Mouse (Mus musculus) liver, embryonic 15.5 days (tissue): Measurements from ENCODE around the gene Olfr157. TPM values are rescaled to one million over a fixed set of nuclear protein-coding genes. Genes with fewer than 3 reads are reported as not detected.

Experiments
- ATAC-seq: fragments of 200-750 bp; cut with Nextera tagmentation; 2 replicates; pipeline ENCODE4 v1.8.0; 2017; ENCODE audit warnings: moderate number of reproducible peaks, mild to moderate bottlenecking, moderate library complexity; ENCODE audit not compliant: insufficient read depth
- H3K27ac ChIP-seq: fragments of 300-500 bp; sonication (generic); replicated peaks from 2 replicates; pipeline ENCODE4 v1.5.1; 2015; ENCODE audit warnings: mild to moderate bottlenecking, inconsistent platforms
- H3K27me3 ChIP-seq: fragments of 300-500 bp; sonication (generic); 2 replicates; pipeline ENCODE4 v1.6.1; 2015; ENCODE audit warnings: mild to moderate bottlenecking, inconsistent platforms
- H3K36me3 ChIP-seq: fragments of 300-500 bp; sonication (generic); replicated peaks from 2 replicates; pipeline ENCODE4 v1.6.1; 2015; ENCODE audit warnings: moderate library complexity, mild to moderate bottlenecking, inconsistent platforms
- H3K4me1 ChIP-seq: fragments of 300-500 bp; sonication (generic); replicated peaks from 2 replicates; pipeline ENCODE4 v1.6.1; 2015; ENCODE audit warnings: inconsistent platforms
- H3K4me2 ChIP-seq: fragments of 300-500 bp; sonication (generic); 2 replicates; pipeline ENCODE4 v1.6.1; 2015; ENCODE audit warnings: moderate library complexity, mild to moderate bottlenecking, inconsistent platforms
- H3K4me3 ChIP-seq: fragments of 300-500 bp; sonication (generic); replicated peaks from 2 replicates; pipeline ENCODE4 v1.5.1; 2015; ENCODE audit warnings: mild to moderate bottlenecking, inconsistent platforms
- H3K9ac ChIP-seq: fragments of 300-500 bp; sonication (generic); 2 replicates; pipeline ENCODE4 v1.6.1; 2015; ENCODE audit warnings: moderate library complexity, mild to moderate bottlenecking, inconsistent platforms
- H3K9me3 ChIP-seq: fragments of 300-500 bp; sonication (generic); replicated peaks from 2 replicates; pipeline ENCODE4 v1.6.1; 2016; ENCODE audit warnings: inconsistent platforms
- WGBS: fragments of 180-500 bp; shearing (Covaris S2); methylation state at CpG from one replicate; pipeline ENCODE4 v1.1.7; 2015; ENCODE audit warnings: mixed read lengths; ENCODE audit not compliant: insufficient replicate concordance; 5-methylcytosine and 5-hydroxymethylcytosine counted together
- polyA plus RNA-seq: library from polyadenylated mRNA; unstranded; fragments of >200 nt; fragmentation: Nextera tagmentation; extraction: Ambion mirVana; gene quantifications from 2 replicates; pipeline ENCODE4 v1.2.1, GENCODE M21; 2015

The Olfr157 gene
- polyA plus RNA-seq, 1 experiment from 2014 or later, result not detected

DNA sequence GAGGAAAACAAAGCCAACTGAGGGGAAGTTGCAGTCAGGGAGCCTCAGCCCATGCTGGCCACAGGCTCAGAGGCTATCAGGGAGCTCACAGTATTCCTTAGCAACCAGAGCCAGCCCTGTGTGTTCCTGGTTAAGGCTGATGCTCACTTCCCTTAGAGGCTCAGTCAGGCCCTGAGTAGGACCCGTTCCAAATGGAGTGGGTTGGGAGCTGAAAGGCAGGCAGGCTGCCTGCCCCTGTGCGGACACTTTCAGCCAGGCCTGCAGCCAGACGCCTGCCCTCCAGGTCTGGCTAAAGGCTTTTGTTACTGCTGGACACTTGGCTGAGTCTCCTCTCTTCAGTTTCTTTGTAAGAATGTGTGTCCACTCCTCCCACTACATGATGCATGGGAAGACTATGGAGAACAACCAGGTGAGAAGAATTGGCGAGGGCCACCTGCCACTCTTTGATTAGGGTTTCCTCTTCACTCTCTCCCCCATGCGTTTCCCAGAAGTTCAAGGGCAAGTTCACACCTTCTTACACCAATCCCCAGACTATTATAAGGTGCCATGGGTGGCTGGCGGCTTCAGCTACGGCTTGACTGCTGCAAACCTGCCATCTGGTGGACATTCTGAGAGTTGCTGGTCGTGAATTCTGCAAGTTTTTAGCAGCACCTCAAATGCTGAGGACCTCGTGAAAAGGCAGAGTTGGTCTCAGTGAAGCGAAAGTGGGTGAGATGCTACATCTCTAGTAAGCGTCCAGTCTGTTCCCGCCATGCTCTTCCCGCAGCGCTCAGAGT lies 20.9 kb upstream of the Olfr157 start:
- H3K27ac ChIP-seq, result no peak overlapping the region
- no peak overlapping the region for H3K9ac ChIP-seq
- no peaks in the 10 kb centered on the region for H3K9me3 ChIP-seq
- H3K4me1 ChIP-seq, result no peaks in the 10 kb centered on the region
- H3K27me3 ChIP-seq, result 0 out of 2 replicates have a peak, but pooled peaks cover 3% of the 10 kb centered on the region
- 10% methylated on average over 14 of the region's 14 CpGs for WGBS
- no peak overlapping the region for H3K4me2 ChIP-seq
- no peak overlapping the region for H3K4me3 ChIP-seq
- no peaks in the 10 kb centered on the region for H3K36me3 ChIP-seq
- no peak for ATAC-seq

DNA sequence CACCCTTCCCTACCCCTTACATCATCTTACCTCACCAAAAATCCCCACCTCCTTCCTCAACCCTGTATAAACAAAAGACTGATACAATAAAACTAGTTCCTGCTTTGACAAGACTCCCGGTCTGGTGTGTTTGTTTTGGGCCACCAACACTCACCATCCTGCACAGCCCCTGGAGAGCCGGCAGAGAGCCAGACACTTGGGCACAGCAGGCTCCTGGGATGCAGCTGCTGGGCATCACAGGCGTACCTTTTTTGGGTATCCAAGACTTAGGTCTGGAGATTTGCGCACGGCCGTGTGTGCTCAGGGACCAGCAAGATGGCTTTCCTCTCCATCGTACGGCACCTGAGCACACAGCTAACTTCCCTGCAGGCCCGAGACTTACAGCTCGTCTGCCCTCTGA lies 19.9 kb upstream of the Olfr157 start:
- H3K4me3 ChIP-seq, result no peak overlapping the region
- 0 out of 2 replicates have a peak, but pooled peaks cover 3% of the 10 kb centered on the region for H3K27me3 ChIP-seq
- no peaks in the 10 kb centered on the region for H3K4me1 ChIP-seq
- ATAC-seq, result no peak
- H3K36me3 ChIP-seq, result no peaks in the 10 kb centered on the region
- H3K4me2 ChIP-seq, result no peak overlapping the region
- no peaks in the 10 kb centered on the region for H3K9me3 ChIP-seq
- WGBS, result 72% methylated on average over 10 of the region's 10 CpGs
- H3K27ac ChIP-seq, result no peak overlapping the region
- H3K9ac ChIP-seq, result no peak overlapping the region

DNA sequence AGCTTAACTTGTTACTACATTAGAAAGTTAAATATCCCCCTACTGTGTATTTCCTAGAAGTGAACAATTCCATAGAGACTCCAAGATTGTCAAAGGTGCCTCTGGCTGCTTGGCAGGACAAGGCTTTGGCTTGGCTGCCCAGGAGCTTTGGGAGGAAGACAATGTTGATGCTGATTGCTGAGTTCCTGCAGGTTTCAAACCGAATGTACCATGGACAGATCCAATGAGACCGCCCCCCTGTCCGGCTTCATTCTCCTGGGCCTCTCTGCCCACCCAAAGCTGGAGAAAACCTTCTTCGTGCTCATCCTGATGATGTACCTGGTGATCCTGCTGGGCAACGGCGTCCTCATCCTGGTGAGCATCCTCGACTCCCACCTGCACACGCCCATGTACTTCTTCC lies 14.1 kb upstream of the Olfr157 start:
- H3K9ac ChIP-seq, result no peak overlapping the region
- no peak for ATAC-seq
- WGBS, result 50% methylated on average over 8 of the region's 8 CpGs
- H3K4me1 ChIP-seq, result no peaks in the 10 kb centered on the region
- H3K36me3 ChIP-seq, result no peaks in the 10 kb centered on the region
- H3K27ac ChIP-seq, result no peak overlapping the region
- no peaks in the 10 kb centered on the region for H3K9me3 ChIP-seq
- no peak overlapping the region for H3K4me2 ChIP-seq
- no peaks in the 10 kb centered on the region for H3K27me3 ChIP-seq
- no peak overlapping the region for H3K4me3 ChIP-seq

DNA sequence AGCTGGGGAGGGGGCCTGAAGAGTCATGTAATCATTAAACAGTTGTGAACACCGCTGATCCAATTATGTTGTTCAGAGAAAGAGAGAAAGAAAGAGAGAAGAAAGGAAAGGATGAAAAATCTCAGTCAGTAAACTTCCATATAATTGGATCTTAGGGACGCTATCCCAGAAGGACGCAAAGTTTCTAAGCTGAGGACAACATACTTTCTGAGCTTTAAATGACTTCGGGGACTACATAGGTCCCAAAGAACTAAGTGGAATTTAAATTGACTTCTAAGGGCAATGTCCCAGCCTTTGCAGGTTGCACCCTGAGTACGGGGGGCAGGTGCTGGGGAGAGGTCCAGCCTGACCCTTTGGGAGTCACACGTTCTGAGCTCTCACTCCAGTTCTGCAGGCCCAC lies 11.3 kb upstream of the Olfr157 start, which contains the start of gene Olfr155:
Gene Olfr155 (plus strand): TSS at position 301 of the 400 bp plus-strand sequence.
- Histone ChIP-seq H3K27ac (no peak within 1 kb of the TSS), H3K9me3 (no peaks in the 10 kb centered on the region), H3K27me3 (no peaks in the 10 kb centered on the region), H3K4me3 (no peak within 1 kb of the TSS), H3K36me3 (no peaks in the 10 kb centered on the region), H3K4me2 (no peak within 1 kb of the TSS), H3K4me1 (no peaks in the 10 kb centered on the region), H3K9ac (no peak within 1 kb of the TSS)
- 70% methylated on average over 6 of the region's 6 CpGs for WGBS
- no peak for ATAC-seq

DNA sequence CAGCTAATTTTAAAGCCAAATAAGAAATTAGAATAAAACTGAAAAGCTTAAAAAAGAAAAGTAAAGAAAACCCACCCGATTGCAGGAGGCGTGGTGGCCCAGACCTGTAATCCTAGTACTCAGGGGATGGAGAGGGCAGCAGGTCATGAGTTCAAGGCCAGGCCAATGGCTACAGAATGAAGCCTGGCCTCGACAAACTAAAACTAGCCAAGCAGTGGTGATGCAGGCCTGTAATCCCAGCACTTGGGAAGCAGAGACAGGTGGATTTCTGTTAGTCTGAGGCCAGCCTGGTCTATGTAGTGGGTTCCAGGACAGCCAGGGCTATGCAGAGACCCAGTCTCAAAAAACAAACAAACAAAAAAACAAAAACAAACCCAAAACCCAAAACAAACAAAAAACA lies 1.7 kb downstream of the Olfr157 start:
- no peaks in the 10 kb centered on the region for H3K36me3 ChIP-seq
- H3K4me1 ChIP-seq, result no peaks in the 10 kb centered on the region
- H3K4me3 ChIP-seq, result no peak overlapping the region
- H3K4me2 ChIP-seq, result no peak overlapping the region
- WGBS, result 51% methylated on average over 3 of the region's 3 CpGs
- H3K27me3 ChIP-seq, result no peaks in the 10 kb centered on the region
- no peak for ATAC-seq
- H3K9me3 ChIP-seq, result no peaks in the 10 kb centered on the region
- no peak overlapping the region for H3K27ac ChIP-seq
- no peak overlapping the region for H3K9ac ChIP-seq

DNA sequence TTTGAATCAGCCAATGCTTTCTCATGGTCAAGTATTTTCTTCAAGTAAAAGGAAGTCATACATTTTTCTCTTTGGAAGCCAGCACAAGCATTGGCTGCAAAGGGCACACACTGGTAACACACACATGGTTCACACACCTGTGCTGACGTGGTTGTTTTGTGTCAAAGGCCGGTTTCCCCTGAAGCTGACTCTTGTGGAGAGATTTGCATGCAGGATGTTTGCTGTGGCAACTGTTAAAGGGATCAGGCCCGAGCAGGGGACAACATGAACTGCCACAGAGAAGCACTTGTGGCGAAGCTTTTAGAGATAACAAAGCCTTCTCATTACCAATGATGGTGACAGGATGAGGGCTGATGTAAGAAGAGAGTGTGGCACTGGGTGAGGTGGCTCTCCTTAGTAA lies 5.3 kb downstream of the Olfr157 start:
- no peak for ATAC-seq
- Histone ChIP-seq H3K4me1 (no peaks in the 10 kb centered on the region), H3K27me3 (no peaks in the 10 kb centered on the region), H3K9me3 (no peaks in the 10 kb centered on the region), H3K4me2 (no peak overlapping the region), H3K4me3 (no peak overlapping the region), H3K9ac (no peak overlapping the region), H3K36me3 (no peaks in the 10 kb centered on the region), H3K27ac (no peak overlapping the region)
- WGBS, result 25% methylated on average over 4 of the region's 4 CpGs

DNA sequence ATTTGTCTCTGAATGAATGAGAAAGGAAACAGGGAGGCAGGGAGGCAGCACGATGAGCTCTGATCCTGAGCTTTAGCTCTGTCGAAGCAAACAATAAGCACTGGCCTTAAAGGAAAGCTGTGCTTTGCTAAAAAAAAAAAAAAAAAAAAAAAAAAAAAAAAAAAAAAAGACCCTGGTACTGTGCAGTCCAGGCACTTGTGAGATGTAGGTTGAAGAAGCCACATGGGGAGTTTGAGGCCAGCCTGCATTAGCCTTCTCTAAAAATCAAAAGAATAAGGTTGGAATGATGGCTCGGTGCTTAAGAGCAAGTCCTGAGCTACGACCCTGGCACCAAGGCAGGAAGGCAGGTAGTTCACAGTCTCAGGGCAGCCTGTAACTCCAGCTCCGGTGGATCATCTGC lies 6.2 kb downstream of the Olfr157 start:
- Histone ChIP-seq H3K27me3 (no peaks in the 10 kb centered on the region), H3K4me1 (no peaks in the 10 kb centered on the region), H3K27ac (no peak overlapping the region), H3K4me3 (no peak overlapping the region), H3K9ac (no peak overlapping the region), H3K36me3 (no peaks in the 10 kb centered on the region), H3K4me2 (no peak overlapping the region), H3K9me3 (no peaks in the 10 kb centered on the region)
- WGBS, result 56% methylated on average over 5 of the region's 5 CpGs
- no peak for ATAC-seq

DNA sequence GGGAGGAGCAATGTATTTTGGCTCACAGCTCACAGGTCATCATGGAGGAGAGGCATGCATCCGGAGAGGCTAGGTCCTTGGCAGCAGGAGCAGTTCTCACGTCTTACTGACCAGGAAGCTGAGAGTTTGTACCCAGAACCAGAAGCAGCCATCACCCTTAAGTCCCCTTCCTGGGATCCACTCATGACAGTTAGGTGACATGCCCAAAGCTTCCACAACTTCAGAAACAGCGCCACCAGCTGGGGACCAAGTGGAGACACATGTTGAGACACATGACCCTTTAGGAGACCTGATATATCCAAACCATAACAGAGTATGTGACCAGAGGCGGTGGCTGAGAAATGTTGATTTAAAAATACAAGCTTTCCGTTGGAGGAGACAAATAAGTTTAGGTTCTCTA lies 8.0 kb downstream of the Olfr157 start:
- H3K4me2 ChIP-seq, result no peak overlapping the region
- H3K36me3 ChIP-seq, result no peaks in the 10 kb centered on the region
- H3K4me3 ChIP-seq, result no peak overlapping the region
- no peak for ATAC-seq
- H3K4me1 ChIP-seq, result no peaks in the 10 kb centered on the region
- H3K27ac ChIP-seq, result no peak overlapping the region
- H3K9ac ChIP-seq, result no peak overlapping the region
- WGBS, result 58% methylated on average over 5 of the region's 5 CpGs
- H3K27me3 ChIP-seq, result no peaks in the 10 kb centered on the region
- H3K9me3 ChIP-seq, result no peaks in the 10 kb centered on the region

DNA sequence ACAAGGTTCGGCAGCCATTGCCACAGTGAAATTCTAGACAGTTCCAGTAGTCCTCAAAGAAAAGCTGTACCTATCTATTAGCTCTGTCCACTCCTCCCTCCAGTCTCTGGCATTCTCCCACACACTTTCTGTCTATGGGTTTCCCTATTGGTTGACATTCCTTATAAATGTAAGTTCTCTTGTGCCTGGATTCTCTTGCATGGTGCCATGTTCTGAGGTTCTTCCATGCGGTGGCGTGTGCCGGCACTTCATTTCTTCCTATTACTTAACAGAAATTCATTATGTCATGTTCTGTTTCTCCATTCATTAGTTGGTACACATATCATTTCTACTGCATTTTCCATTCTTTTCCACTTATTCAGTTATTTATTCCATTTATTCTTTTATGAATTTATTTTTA lies 11.2 kb downstream of the Olfr157 start:
- Histone ChIP-seq H3K9me3 (no peaks in the 10 kb centered on the region), H3K4me1 (no peaks in the 10 kb centered on the region), H3K27me3 (no peaks in the 10 kb centered on the region), H3K36me3 (no peaks in the 10 kb centered on the region), H3K4me3 (no peak overlapping the region), H3K4me2 (no peak overlapping the region), H3K9ac (no peak overlapping the region), H3K27ac (no peak overlapping the region)
- 77% methylated on average over 4 of the region's 4 CpGs for WGBS
- ATAC-seq, result no peak

DNA sequence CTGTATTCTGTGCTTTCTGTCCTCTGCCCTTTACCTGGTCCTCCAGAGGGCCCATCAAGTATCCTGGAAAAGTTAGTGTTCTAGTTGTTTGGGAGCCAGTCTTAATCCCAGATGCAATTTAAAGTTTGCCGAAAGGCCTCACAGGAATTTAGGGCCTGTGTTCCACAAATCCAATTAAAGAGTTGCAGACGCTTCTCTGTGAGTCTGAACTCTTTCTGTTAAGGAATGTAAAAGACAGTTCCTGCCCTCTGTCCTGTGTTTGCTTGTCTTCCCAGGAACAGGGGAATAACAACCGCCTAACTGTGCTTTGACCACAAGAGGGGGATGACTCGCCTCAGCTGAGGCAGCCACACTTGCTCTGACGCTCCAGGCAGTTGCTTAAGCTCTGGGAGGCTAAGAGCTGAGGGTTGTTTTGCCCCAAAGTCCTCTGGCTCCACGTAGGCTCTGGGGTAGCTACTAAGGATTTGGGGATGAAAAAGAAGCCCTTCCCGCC lies 16.1 kb downstream of the Olfr157 start, which contains the start of gene Olfr156:
Gene Olfr156 (minus strand): TSS at position 51 of the 493 bp plus-strand sequence.
- no peaks in the 10 kb centered on the region for H3K9me3 ChIP-seq
- H3K4me1 ChIP-seq, result no peaks in the 10 kb centered on the region
- 24% methylated on average over 7 of the region's 7 CpGs for WGBS
- no peaks in the 10 kb centered on the region for H3K27me3 ChIP-seq
- no peak within 1 kb of the TSS for H3K9ac ChIP-seq
- no peaks in the 10 kb centered on the region for H3K36me3 ChIP-seq
- no peak for ATAC-seq
- no peak within 1 kb of the TSS for H3K27ac ChIP-seq
- H3K4me2 ChIP-seq, result no peak within 1 kb of the TSS
- no peak within 1 kb of the TSS for H3K4me3 ChIP-seq

DNA sequence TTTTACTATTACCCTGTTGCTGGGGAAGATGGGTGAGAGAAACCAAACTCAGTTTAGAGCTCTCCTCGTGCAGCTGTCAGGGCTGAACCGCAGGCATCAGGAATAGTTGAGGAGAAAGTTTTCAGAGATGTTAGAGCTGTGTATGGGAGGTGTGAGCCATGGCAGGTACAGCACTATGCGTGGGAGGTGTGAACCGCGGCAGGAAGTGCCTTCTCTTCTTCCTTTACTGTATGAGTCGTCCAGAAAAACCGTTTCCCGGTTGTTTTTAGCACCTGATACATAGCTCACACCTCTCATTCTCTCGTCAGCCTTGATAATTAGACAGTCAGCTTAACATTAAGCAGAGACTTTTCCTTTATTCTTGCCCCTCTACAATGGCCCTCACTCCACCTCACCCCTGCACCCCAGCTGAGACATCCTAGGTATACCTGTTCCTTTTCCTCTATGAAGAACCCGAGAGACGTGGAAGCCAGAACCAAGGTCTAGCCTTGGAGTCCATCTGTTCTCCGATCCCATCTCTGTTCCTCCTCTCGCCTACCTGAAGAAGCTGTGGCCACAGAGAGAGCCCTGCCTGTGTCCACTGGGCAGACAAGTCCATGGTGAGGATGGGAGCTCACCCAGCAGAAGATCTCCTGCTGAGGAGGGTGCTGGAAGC lies 17.0 kb downstream of the Olfr157 start:
- no peak overlapping the region for H3K9ac ChIP-seq
- no peak overlapping the region for H3K4me2 ChIP-seq
- ATAC-seq, result no peak
- H3K4me1 ChIP-seq, result no peaks in the 10 kb centered on the region
- no peak overlapping the region for H3K4me3 ChIP-seq
- H3K27ac ChIP-seq, result no peak overlapping the region
- H3K36me3 ChIP-seq, result no peaks in the 10 kb centered on the region
- no peaks in the 10 kb centered on the region for H3K27me3 ChIP-seq
- WGBS, result 51% methylated on average over 13 of the region's 13 CpGs
- H3K9me3 ChIP-seq, result no peaks in the 10 kb centered on the region
